14 mouse cellular contexts compared by ENCODE assay signal in genomic region chr5:74250947-74251346, GRCm38 (mm10). TPM values are rescaled to one million over a fixed set of nuclear protein-coding genes. Genes with fewer than 3 reads are reported as not detected.
DNase-seq lines count a peak whose midpoint lies in the region; ATAC-seq and TF ChIP-seq lines count a peak whose summit lies in the region.
"Had no signal": no experiment of that assay in that cellular context is flagged by ENCODE, and none has a peak within 500 bp of the region (broad histone marks: within the 10 kb centered on the region; RNA-seq: fewer than 3 reads in every experiment).

No protein-coding gene starts in this region.

- no peak overlapping the region for H3K9ac ChIP-seq in embryonic facial prominence, embryonic 12.5 days
- H3K9ac ChIP-seq in limb, embryonic 15.5 days = no peak overlapping the region
- H3K9ac ChIP-seq: forebrain, embryonic 12.5 days; hindbrain, embryonic 13.5 days; liver, postnatal 0 days; midbrain, embryonic 15.5 days had no signal

- no peak for DNase-seq in layer of hippocampus, adult 2 months (ENCODE audit: low spot score in 2 of 2)
- DNase-seq in layer of hippocampus, adult 9-10 months (ENCODE audit: low spot score) = no peak
- DNase-seq in adipocyte (ENCODE audit: low spot score) = peak; percentile 40
- no peak for DNase-seq in adrenal gland, postnatal 36 days
- DNase-seq in frontal cortex, postnatal 25 days (ENCODE audit: low spot score in 2 of 2) = no peak
- DNase-seq: heart, adult 2 months; kidney, adult 9 months; liver, postnatal 0 days had no signal

- 55% methylated on average over 2 of the region's 2 CpGs for WGBS in embryonic facial prominence, embryonic 12.5 days
- WGBS in limb, embryonic 15.5 days = 68% methylated on average over 2 of the region's 2 CpGs

- H3K36me3 ChIP-seq in embryonic facial prominence, embryonic 12.5 days = no peaks in the 10 kb centered on the region
- no peaks in the 10 kb centered on the region for H3K36me3 ChIP-seq in limb, embryonic 15.5 days
- H3K36me3 ChIP-seq: forebrain, embryonic 12.5 days; hindbrain, embryonic 13.5 days; midbrain, embryonic 15.5 days had no signal

- H3K27me3 ChIP-seq in embryonic facial prominence, embryonic 12.5 days = no peaks in the 10 kb centered on the region
- H3K27me3 ChIP-seq in limb, embryonic 15.5 days = no peaks in the 10 kb centered on the region
- H3K27me3 ChIP-seq: forebrain, embryonic 12.5 days; hindbrain, embryonic 13.5 days; midbrain, embryonic 15.5 days had no signal

- no peak for ATAC-seq in embryonic facial prominence, embryonic 12.5 days (ENCODE audit: insufficient number of reproducible peaks, insufficient read depth, low FRiP score, low TSS enrichment)
- ATAC-seq in limb, embryonic 15.5 days (ENCODE audit: insufficient number of reproducible peaks, low FRiP score, low TSS enrichment, low read depth) = no peak
- ATAC-seq: CD4-positive, CD25-positive, alpha-beta regulatory T cell, adult 4 months; liver, postnatal 0 days; midbrain, embryonic 15.5 days had no signal

- H3K27ac ChIP-seq in layer of hippocampus, adult 2 months = peak overlapping the region; percentile 69
- H3K27ac ChIP-seq in embryonic facial prominence, embryonic 12.5 days = 0 out of 2 replicates have a peak overlapping the region, but pooled peaks have one; percentile 64
- 0 out of 2 replicates have a peak overlapping the region, but pooled peaks have one; percentile 44 for H3K27ac ChIP-seq in limb, embryonic 15.5 days
- H3K27ac ChIP-seq: forebrain, embryonic 12.5 days; heart, adult 2 months; hindbrain, embryonic 13.5 days; midbrain, embryonic 15.5 days had no signal

- no peaks in the 10 kb centered on the region for H3K9me3 ChIP-seq in embryonic facial prominence, embryonic 12.5 days
- no peaks in the 10 kb centered on the region for H3K9me3 ChIP-seq in limb, embryonic 15.5 days
- H3K9me3 ChIP-seq: forebrain, embryonic 12.5 days; hindbrain, embryonic 13.5 days; midbrain, embryonic 15.5 days had no signal

- peaks cover 44% of the 10 kb centered on the region for H3K4me1 ChIP-seq in embryonic facial prominence, embryonic 12.5 days
- H3K4me1 ChIP-seq in limb, embryonic 15.5 days = peaks cover 33% of the 10 kb centered on the region
- H3K4me1 ChIP-seq: midbrain, embryonic 15.5 days had no signal

- no peak overlapping the region for H3K4me3 ChIP-seq in layer of hippocampus, adult 2 months
- no peak overlapping the region for H3K4me3 ChIP-seq in embryonic facial prominence, embryonic 12.5 days
- H3K4me3 ChIP-seq in limb, embryonic 15.5 days = no peak overlapping the region
- H3K4me3 ChIP-seq: forebrain, embryonic 12.5 days; heart, adult 2 months; hindbrain, embryonic 13.5 days; midbrain, embryonic 15.5 days had no signal

- no peak overlapping the region for H3K4me2 ChIP-seq in embryonic facial prominence, embryonic 12.5 days (replicated peaks)
- no peak overlapping the region for H3K4me2 ChIP-seq in limb, embryonic 15.5 days
- H3K4me2 ChIP-seq: forebrain, embryonic 12.5 days; hindbrain, embryonic 13.5 days; midbrain, embryonic 15.5 days had no signal

- TF ChIP-seq CTCF in layer of hippocampus, adult 2 months (conservative IDR thresholded peaks at IDR 0.05) = no peak

RNA-seq across cellular contexts. Expression of gene Rasl11b, which starts 55.9 kb away (rescaled TPM):
- 10 to 100 TPM; 65.6 to 75.4 TPM for total RNA-seq in layer of hippocampus, adult 2 months (2021)
- polyA plus RNA-seq in embryonic facial prominence, embryonic 12.5 days (2016; fragmentation: Nextera tagmentation; extraction: Ambion mirVana) = 134 and 140 TPM in 2 replicates
- 126 and 133 TPM in 2 replicates for polyA plus RNA-seq in limb, embryonic 15.5 days (2015; fragmentation: Nextera tagmentation; extraction: Ambion mirVana)
- total RNA-seq in adrenal gland, postnatal 36 days (2021) = 10 to 100 TPM; 18.1 to 24.3 TPM
